ENCODE assay signal across 30 mouse cellular contexts in genomic region chr2:172467206-172467605, GRCm38 (mm10). TPM values are rescaled to one million over a fixed set of nuclear protein-coding genes. Genes with fewer than 3 reads are reported as not detected.
A peak's percentile ranks its signal among the peaks of the same experiment; 100 is the strongest.
DNase-seq lines count a peak whose midpoint lies in the region; ATAC-seq and TF ChIP-seq lines count a peak whose summit lies in the region.
"Had no signal": no experiment of that assay in that cellular context is flagged by ENCODE, and none has a peak within 500 bp of the region (broad histone marks: within the 10 kb centered on the region; RNA-seq: fewer than 3 reads in every experiment).

No protein-coding gene starts in this region.

- H3K4me1 ChIP-seq in liver, adult 2 months (ENCODE audit: control insufficient read depth, insufficient read depth, low read length): peaks cover 9% of the 10 kb centered on the region
- H3K4me1 ChIP-seq in liver, embryonic 12.5 days: no peaks in the 10 kb centered on the region
- H3K4me1 ChIP-seq: embryonic facial prominence, embryonic 12.5 days; limb, embryonic 13.5 days had no signal

- no peak overlapping the region for H3K4me2 ChIP-seq in liver, embryonic 12.5 days
- no peak overlapping the region for H3K4me2 ChIP-seq in myocyte (ENCODE audit: low read depth)
- H3K4me2 ChIP-seq: embryonic facial prominence, embryonic 12.5 days; hindbrain, embryonic 13.5 days; limb, embryonic 13.5 days; lung, embryonic 14.5 days had no signal

- peak; percentile 45 to 79 for DNase-seq in adrenal gland, adult (ENCODE audit: inconsistent age in 2 of 2, low spot score in 1 of 2)
- no peak for DNase-seq in adrenal gland, postnatal 10 days
- DNase-seq in liver, adult 2 months (ENCODE audit: extremely low read depth, low read depth, low spot score): peak; percentile 74
- DNase-seq in adrenal gland, postnatal 14 days: peak; percentile 29
- DNase-seq in urinary bladder, adult 2 months (ENCODE audit: low spot score): no peak
- DNase-seq in frontal cortex, postnatal 36 days (ENCODE audit: low spot score in 2 of 2): no peak
- DNase-seq: cerebellum, adult 11-12 months; cerebellum, postnatal 14 days; gastrocnemius, adult 2 months; heart, postnatal 36 days; kidney, postnatal 4 days; lung, embryonic 14.5 days had no signal

- H3K9me3 ChIP-seq in liver, embryonic 12.5 days (replicated peaks): no peaks in the 10 kb centered on the region
- H3K9me3 ChIP-seq: embryonic facial prominence, embryonic 12.5 days; G1E; hindbrain, embryonic 13.5 days; limb, embryonic 13.5 days had no signal

- no peak for ATAC-seq in liver, embryonic 12.5 days
- ATAC-seq: inflammation-experienced regulatory T-cells, adult 6 months; midbrain, embryonic 16.5 days had no signal

- TF ChIP-seq CTCF in liver, adult 2 months (IDR thresholded peaks at IDR 0.05; ENCODE audit: low read depth, low read length): no peak

- H3K27ac ChIP-seq in liver, adult 2 months (replicated peaks; ENCODE audit: insufficient read depth, low read depth, low read length): no peak overlapping the region
- no peak overlapping the region for H3K27ac ChIP-seq in liver, embryonic 12.5 days
- H3K27ac ChIP-seq: embryonic facial prominence, embryonic 12.5 days; gastrocnemius, adult 2 months; hindbrain, embryonic 13.5 days; limb, embryonic 13.5 days; liver, embryonic 14.5 days had no signal

- no peaks in the 10 kb centered on the region for H3K27me3 ChIP-seq in liver, adult 2 months (ENCODE audit: control insufficient read depth, insufficient read depth, low read length)
- H3K27me3 ChIP-seq in liver, embryonic 12.5 days (replicated peaks): no peaks in the 10 kb centered on the region
- no peaks in the 10 kb centered on the region for H3K27me3 ChIP-seq in myocyte (ENCODE audit: control insufficient read depth, insufficient read depth, insufficient read length)
- H3K27me3 ChIP-seq: CH12.LX; embryonic facial prominence, embryonic 12.5 days; hindbrain, embryonic 13.5 days; limb, embryonic 13.5 days had no signal

- no peak overlapping the region for H3K9ac ChIP-seq in liver, adult 2 months (ENCODE audit: low read depth, low read length)
- no peak overlapping the region for H3K9ac ChIP-seq in liver, embryonic 12.5 days
- H3K9ac ChIP-seq: embryonic facial prominence, embryonic 12.5 days; hindbrain, embryonic 13.5 days; limb, embryonic 13.5 days; liver, embryonic 14.5 days; lung, embryonic 14.5 days had no signal

- H3K79me2 ChIP-seq in liver, adult 2 months (ENCODE audit: control insufficient read depth, insufficient read depth, low read length): no peaks in the 10 kb centered on the region
- no peaks in the 10 kb centered on the region for H3K79me2 ChIP-seq in myocyte (ENCODE audit: control insufficient read depth, insufficient read depth)

- no peak for TF ChIP-seq POLR2A in liver, adult 2 months (IDR thresholded peaks at IDR 0.05; ENCODE audit: extremely low read depth, insufficient read depth, low read length)
- no peak for TF ChIP-seq POLR2A in myocyte (IDR thresholded peaks at IDR 0.05; ENCODE audit: insufficient read length, low read depth)

- H3K36me3 ChIP-seq in liver, adult 2 months (ENCODE audit: control insufficient read depth, insufficient read depth, low read length): peaks cover 17% of the 10 kb centered on the region; the same call in 1 of the 2 replicates
- H3K36me3 ChIP-seq in liver, embryonic 12.5 days: peaks cover 78% of the 10 kb centered on the region
- H3K36me3 ChIP-seq in myocyte (ENCODE audit: control insufficient read depth, insufficient read depth): peaks cover 20% of the 10 kb centered on the region

- WGBS in liver, adult 2 months: 65% methylated on average over 5 of the region's 5 CpGs
- WGBS in liver, embryonic 12.5 days (ENCODE audit: insufficient replicate concordance): 87% methylated on average over 5 of the region's 5 CpGs

- no peak overlapping the region for H3K4me3 ChIP-seq in liver, adult 2 months (ENCODE audit: insufficient read depth, low read depth, low read length)
- no peak overlapping the region for H3K4me3 ChIP-seq in liver, embryonic 12.5 days
- no peak overlapping the region for H3K4me3 ChIP-seq in myocyte
- H3K4me3 ChIP-seq: embryonic facial prominence, embryonic 12.5 days; erythroblast, embryonic 14.5 days; gastrocnemius, adult 2 months; hindbrain, embryonic 13.5 days; limb, embryonic 13.5 days had no signal

- no peak overlapping the region for H3ac ChIP-seq in myocyte (ENCODE audit: control insufficient read depth, insufficient read length)

TF ChIP-seq in myocyte, 11 proteins besides CTCF, POLR2A, EP300 and RAD21:
- TF ChIP-seq E2F4 (IDR thresholded peaks at IDR 0.05; ENCODE audit: insufficient read depth) (no peak), MYOD1 (IDR thresholded peaks at IDR 0.05; ENCODE audit: control insufficient read depth in 1 of 3, insufficient read length in 2 of 3, low read depth in 2 of 3) (no peak), REST (IDR thresholded peaks at IDR 0.05; ENCODE audit: insufficient read depth, insufficient read length) (no peak), USF1 (IDR thresholded peaks at IDR 0.05; ENCODE audit: low read depth) (peak; percentile 39), CEBPB (IDR thresholded peaks at IDR 0.05; ENCODE audit: insufficient read depth, poor library complexity, severe bottlenecking) (no peak), MAX (IDR thresholded peaks at IDR 0.05; ENCODE audit: low read depth) (no peak), TCF3 (IDR thresholded peaks at IDR 0.05; ENCODE audit: insufficient read length, low read depth) (no peak), POLR2AphosphoS2 (IDR thresholded peaks at IDR 0.05; ENCODE audit: insufficient read length, low read depth) (no peak)

RNA-seq across cellular contexts. Expression of gene Fam209, which starts 5.1 kb away (rescaled TPM):
- under 1 TPM; 0.39 to 0.45 TPM for total RNA-seq in adrenal gland, postnatal 10 days (2021)
- total RNA-seq in liver, adult 2 months (2014; rRNA removed): 0.18 TPM in 1 of 2 replicates, not detected in the other
- 0.15 and 0.18 TPM in 2 replicates for polyA plus RNA-seq in liver, adult 2 months (2012; rRNA removed)
- 0.20 TPM in 1 of 2 replicates, not detected in the other for polyA plus RNA-seq in liver, embryonic 12.5 days (2016; fragmentation: Nextera tagmentation; extraction: Ambion mirVana)
- total RNA-seq in adrenal gland, postnatal 14 days (2021): 0.94 TPM in 1 of 2 replicates, not detected in the other
- 0.08 TPM for polyA plus RNA-seq in myocyte (2012; fragmentation: generic; extraction: Trizol)
- 0.26 and 0.59 TPM in 2 replicates for polyA plus RNA-seq in urinary bladder, adult 2 months (2012; rRNA removed)
- total RNA-seq: G1E; heart, adult 8-10 months; heart, postnatal 36 days; left cerebral cortex, adult 18-20 months; left cerebral cortex, postnatal 25 days had no signal
- polyA plus RNA-seq: erythroblast, embryonic 14.5 days; G1E; heart, embryonic 14.5 days; hindbrain, embryonic 13.5 days; midbrain, embryonic 16.5 days; neural tube, embryonic 14.5 days had no signal

RNA-seq across cellular contexts. Expression of gene Gcnt7, which starts 8.8 kb away (rescaled TPM):
- total RNA-seq in adrenal gland, postnatal 10 days (2021): not detected
- total RNA-seq in liver, adult 2 months (2014; rRNA removed): not detected in 2 replicates
- polyA plus RNA-seq in liver, adult 2 months (2012; rRNA removed): not detected in 2 replicates
- polyA plus RNA-seq in liver, embryonic 12.5 days (2016; fragmentation: Nextera tagmentation; extraction: Ambion mirVana): 0.98 and 1.1 TPM in 2 replicates
- total RNA-seq in adrenal gland, postnatal 14 days (2021): not detected in 2 replicates
- polyA plus RNA-seq in myocyte (2012; fragmentation: generic; extraction: Trizol): 0.17 TPM
- 0.04 TPM in 1 of 2 replicates, not detected in the other for polyA plus RNA-seq in urinary bladder, adult 2 months (2012; rRNA removed)
- total RNA-seq: gastrocnemius, adult 2 months; gastrocnemius, postnatal 4 days; heart, adult 8-10 months; heart, postnatal 36 days; left cerebral cortex, adult 18-20 months; left cerebral cortex, postnatal 25 days; megakaryocyte-erythroid progenitor cell, adult 5-6 weeks had no signal
- polyA plus RNA-seq: erythroblast, embryonic 14.5 days; G1E had no signal

RNA-seq across cellular contexts. Expression of gene Rtf2, which starts 26.9 kb away (rescaled TPM):
- 10 to 100 TPM; 69.2 to 71.5 TPM for total RNA-seq in adrenal gland, postnatal 10 days (2021)
- total RNA-seq in liver, adult 2 months (2014; rRNA removed): 35.0 and 37.0 TPM in 2 replicates
- polyA plus RNA-seq in liver, adult 2 months (2012; rRNA removed): 31.5 and 36.3 TPM in 2 replicates
- 55.6 and 59.2 TPM in 2 replicates for polyA plus RNA-seq in liver, embryonic 12.5 days (2016; fragmentation: Nextera tagmentation; extraction: Ambion mirVana)
- 66.2 and 71.8 TPM in 2 replicates for total RNA-seq in adrenal gland, postnatal 14 days (2021)
- polyA plus RNA-seq in myocyte (2012; fragmentation: generic; extraction: Trizol): 49.8 TPM
- 72.6 and 72.7 TPM in 2 replicates for polyA plus RNA-seq in urinary bladder, adult 2 months (2012; rRNA removed)

Comparison
In these comparisons a context has a peak if more than half of its experiments do, and no peak if none do; other contexts are left out.
1. DNase-seq: peak in adrenal gland, adult (2 of 2), liver, adult 2 months (single experiment) and adrenal gland, postnatal 14 days (single experiment); none in adrenal gland, postnatal 10 days (single experiment), urinary bladder, adult 2 months (single experiment) and frontal cortex, postnatal 36 days (0 of 2).